Mouse (Mus musculus) liver, adult (tissue): ENCODE results near the gene Man1a2.

Source experiments
- GATA4 ChIP-seq: IDR thresholded peaks from 2 replicates; pipeline ENCODE4 v1.6.1; 2014; ENCODE audit warnings: mild to moderate bottlenecking, low read length; ENCODE audit not compliant: insufficient replicate concordance

Gene Man1a2

GRCm38 (mm10) chr3:100634821-100635220 is 50.5 kb downstream of the Man1a2 start:
- TF ChIP-seq GATA4, result no peak

GRCm38 (mm10) chr3:100618511-100618910 is 66.8 kb downstream of the Man1a2 start:
- TF ChIP-seq GATA4, result no peak

GRCm38 (mm10) chr3:100610916-100611315 is 74.4 kb downstream of the Man1a2 start:
- TF ChIP-seq GATA4, result no peak

- TF ChIP-seq GATA4, result no peak
Observed at GRCm38 (mm10) chr3:100604539-100604938, 80.8 kb downstream of the Man1a2 start.

- TF ChIP-seq GATA4, result no peak
Observed at GRCm38 (mm10) chr3:100599265-100599820, 86.0 kb downstream of the Man1a2 start.

GRCm38 (mm10) chr3:100591053-100591452 is 94.2 kb downstream of the Man1a2 start:
- TF ChIP-seq GATA4, result no peak

- no peak for TF ChIP-seq GATA4
Observed at GRCm38 (mm10) chr3:100582721-100583355, 102.5 kb downstream of the Man1a2 start.

GRCm38 (mm10) chr3:100572571-100573183 is 112.6 kb downstream of the Man1a2 start:
- no peak for TF ChIP-seq GATA4

- TF ChIP-seq GATA4, result no peak
Observed at GRCm38 (mm10) chr3:100568443-100569390, 116.6 kb downstream of the Man1a2 start.

GRCm38 (mm10) chr3:100563565-100563964 is 121.7 kb downstream of the Man1a2 start:
- TF ChIP-seq GATA4, result no peak

GRCm38 (mm10) chr3:100562455-100562854 is 122.8 kb downstream of the Man1a2 start:
- TF ChIP-seq GATA4, result no peak

GRCm38 (mm10) chr3:100561561-100562175 is 123.6 kb downstream of the Man1a2 start:
- no peak for TF ChIP-seq GATA4

- no peak for TF ChIP-seq GATA4
Observed at GRCm38 (mm10) chr3:100559431-100559830, 125.9 kb downstream of the Man1a2 start.

GRCm38 (mm10) chr3:100558211-100558708 is 127.0 kb downstream of the Man1a2 start:
- no peak for TF ChIP-seq GATA4

GRCm38 (mm10) chr3:100554843-100555242 is 130.5 kb downstream of the Man1a2 start:
- no peak for TF ChIP-seq GATA4

- TF ChIP-seq GATA4, result no peak
Observed at GRCm38 (mm10) chr3:100552171-100552570, 133.1 kb downstream of the Man1a2 start.
